Mouse (Mus musculus) lung, adult 18-20 months (tissue): ENCODE results near the gene Arhgef40.
"Not testable (repeated sequence)": the region's sequence is repeated elsewhere in the genome, so short reads cannot be mapped to it uniquely, and the experiment has no call there.

Experiments used
- DNase-seq, 2 experiments: peaks; one replicate each; pipeline ENCODE4 v3.0.0; 2022; ENCODE audit warnings: mixed read lengths in 2 of 2

Gene Arhgef40

DNA sequence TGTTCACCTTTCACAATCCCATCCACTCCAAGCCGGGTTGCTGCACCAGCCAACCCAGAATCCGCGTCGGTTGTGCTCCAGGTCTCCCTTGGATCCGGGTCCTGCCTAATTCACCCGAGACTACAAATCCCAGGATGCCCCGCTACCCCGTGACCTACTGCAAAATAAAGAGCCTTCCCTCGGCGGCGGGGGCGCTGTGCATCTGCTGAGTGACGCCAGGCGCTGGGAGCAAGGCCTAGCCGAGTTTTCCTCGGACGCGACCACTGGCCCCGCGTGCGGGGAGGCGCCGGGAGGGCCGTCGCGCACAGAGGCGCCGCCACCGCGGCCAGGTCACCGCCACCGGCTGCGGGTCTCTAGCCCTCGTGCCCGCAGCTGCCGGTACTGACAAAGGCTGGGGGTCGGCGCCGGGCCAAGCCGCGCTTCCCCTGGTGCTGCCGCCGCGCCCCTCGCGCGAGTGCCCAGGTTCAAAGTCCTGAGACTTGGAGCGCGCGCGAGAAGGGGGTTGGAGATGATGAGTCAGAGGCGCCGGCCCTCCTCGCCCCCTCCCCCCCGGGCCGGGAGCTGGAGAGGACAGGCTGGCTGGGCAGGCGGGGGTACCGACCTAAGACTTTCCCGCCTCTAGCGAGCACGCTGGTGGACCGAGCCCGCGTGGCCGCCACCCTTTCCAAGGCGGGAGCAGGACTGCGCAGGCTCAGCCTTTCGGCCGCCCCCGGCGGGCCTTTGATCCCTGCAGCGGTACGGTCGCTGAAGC is 35.2 kb downstream of the Arhgef40 start:
- peak; percentile 98 for DNase-seq

DNA sequence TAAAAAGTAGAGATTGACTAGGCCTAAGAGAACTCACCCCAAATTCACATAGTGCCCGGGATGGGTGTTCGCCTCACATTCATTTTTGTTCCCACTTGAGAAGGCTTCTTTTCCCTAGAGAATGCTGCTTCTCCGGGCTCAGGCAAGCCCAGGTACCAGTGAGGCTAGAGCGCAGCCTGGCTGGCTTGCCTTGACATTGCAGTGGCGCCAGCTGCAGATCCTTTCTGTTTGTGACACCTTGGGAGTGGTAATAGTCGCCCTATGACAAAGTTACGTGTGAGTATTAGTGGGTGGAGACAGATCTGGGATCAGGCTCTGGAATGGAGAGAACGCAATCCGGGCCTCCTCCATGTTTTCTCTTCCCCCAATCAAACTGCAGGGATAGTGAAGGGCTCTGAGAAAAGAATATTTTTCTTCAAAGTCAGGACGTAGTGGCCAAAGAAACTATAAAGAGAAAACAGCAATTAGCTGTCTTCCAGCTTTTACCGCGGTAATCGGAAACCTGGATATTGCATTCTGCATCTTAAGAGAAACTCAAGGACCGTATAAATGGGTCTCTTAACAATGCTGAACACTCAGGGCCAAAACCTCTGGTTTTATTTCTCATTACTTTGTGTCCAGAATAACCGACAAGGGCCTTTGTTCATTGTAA is 36.1 kb downstream of the Arhgef40 start, which contains the start of gene Zfp219:
Zfp219 (minus strand) TSS at position 248 of the 652 bp plus-strand sequence.
- DNase-seq = peak; percentile 87 to 90

DNA sequence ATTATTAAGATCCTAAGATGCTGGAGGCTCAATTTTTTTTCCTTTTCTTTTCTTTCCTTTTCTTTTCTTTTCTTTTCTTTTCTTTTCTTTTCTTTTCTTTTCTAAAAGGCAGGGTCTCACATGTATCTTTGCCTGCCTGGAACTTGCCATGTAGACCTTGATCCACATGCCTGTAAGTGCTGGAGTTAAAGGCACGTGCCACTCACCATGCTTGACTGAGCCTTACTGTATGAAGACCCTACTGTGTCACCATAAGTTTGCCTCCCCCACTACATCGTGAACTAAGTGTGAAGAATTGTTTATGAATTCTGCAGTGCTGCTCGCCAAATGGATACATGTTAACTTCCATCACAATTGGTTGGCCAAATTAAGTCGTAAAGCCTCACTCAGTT is 36.6 kb downstream of the Arhgef40 start:
- DNase-seq = no peak

DNA sequence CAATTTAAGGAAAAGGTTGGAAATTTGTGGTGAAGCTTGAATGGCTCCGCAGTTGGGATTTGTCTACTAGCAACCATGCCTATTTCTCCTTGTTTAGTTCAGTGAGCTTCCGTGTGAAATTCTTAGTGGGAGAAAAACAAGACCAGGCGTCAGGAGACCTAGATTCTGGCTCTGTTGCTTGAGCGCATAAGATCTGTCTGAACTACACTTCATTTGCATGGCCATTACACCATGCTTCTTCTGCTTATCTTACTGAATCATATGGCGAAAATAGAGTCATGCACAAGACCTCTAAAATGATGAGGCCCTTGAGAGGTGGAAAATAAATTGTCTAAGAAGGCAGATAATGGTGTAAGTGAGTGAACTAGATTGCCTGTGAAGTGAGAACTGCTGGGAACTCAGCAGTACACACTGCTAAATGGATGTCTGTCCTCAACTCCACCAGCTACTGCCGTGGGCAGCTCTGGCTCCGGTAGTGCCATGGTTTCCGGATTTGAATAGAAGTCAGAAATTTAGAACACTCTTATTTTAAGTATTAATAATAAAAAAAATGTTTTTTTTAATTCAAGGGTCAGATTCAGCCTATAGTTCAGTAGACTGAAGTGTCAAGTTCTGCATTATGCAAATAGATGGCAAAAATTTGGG is 37.2 kb downstream of the Arhgef40 start:
- no peak for DNase-seq

DNA sequence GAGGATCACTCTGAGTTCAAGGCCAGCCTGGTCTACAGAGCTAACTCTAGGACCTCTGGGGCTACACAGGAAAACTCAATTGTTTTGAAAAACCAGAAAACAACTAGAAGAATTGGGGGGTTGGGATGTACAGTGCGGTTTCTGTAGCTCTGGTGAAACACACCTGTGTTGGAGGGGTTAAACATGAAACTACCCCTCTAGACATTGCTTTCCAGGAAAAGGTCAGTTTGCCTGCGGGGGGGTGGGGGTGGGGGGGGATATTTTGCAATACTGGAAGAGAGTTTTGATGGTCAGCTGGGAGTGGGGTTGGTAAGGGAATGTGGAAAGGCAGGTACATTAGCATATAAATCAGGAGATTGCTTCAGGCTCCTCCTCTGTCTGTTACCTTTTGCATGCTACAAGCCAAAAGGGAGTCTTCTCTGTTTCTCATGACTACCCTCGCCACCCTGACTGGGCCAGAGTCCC is 37.8 kb downstream of the Arhgef40 start:
- no peak for DNase-seq

DNA sequence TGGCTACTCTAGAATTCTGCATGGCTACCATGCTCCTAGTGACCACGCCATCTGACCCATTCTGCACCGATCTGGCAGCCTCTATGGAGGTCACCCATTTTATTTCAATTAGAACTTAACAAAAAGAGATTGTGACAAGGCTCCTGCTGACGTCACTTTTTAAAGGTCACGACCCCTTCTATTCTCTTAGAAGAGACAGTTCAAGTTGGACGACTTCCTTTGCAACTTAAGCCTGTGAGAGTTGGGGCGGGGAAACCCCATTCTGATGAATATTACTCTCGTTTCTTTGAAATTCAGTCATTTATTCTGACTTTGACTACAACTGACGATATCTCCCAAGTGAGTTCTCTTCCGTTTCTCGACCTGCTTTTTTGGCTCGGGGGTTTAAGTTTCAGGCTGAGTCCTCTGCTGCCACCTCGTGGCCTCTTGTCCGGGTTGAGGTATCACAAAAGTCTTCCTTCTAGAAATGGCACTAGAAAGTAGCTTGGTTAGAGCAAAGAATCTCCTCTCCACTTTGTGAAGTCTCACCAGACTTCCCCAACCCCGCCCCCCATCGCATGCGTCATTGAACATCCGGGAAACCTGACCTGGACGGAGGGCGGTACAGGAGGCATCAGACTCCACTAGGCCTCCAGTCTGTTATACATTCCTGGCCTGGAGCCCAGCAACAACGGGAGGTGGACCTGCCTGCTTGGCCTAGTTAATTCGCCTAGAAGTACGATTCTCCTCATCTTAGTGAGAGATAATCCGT is 38.4 kb downstream of the Arhgef40 start:
- DNase-seq = peak; percentile 88 to 92

DNA sequence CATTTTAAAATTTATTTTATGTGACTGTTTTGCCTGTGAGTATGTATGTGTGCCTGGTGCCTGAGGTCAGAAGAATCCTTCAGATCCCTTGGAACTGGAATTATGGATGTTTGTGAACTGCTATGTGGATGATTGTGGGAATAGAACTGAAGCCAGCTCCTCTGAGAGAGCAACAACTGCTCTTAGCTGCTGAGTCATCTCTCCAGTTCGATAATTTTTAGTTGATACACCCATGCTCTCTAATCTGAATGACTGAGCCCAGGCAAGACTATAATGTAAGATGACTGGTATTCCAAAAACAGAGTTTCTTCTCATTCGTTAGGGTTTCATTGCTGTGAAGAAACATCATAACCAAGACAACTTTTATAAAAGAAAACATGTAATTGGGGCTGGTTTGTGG is 39.6 kb downstream of the Arhgef40 start:
- no peak for DNase-seq

DNA sequence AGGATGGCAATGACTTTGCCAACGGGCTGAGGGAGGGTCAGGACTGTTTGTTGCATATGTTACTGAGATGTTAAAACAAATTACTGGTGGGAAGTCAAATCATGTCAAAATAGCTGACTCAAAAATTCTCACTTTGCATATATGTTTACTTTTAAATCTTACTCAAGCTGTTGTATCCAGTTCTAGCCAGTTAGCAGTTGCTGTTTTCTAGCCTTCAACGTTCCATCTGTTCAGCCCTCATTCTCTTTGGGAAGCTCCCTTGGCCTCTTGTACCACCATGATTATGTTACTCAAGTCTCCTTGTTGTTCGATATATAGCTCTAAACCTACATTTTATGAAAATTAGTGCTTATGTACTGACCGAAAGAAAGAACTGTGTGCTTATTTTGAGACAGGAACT is 41.8 kb downstream of the Arhgef40 start:
- no peak for DNase-seq

DNA sequence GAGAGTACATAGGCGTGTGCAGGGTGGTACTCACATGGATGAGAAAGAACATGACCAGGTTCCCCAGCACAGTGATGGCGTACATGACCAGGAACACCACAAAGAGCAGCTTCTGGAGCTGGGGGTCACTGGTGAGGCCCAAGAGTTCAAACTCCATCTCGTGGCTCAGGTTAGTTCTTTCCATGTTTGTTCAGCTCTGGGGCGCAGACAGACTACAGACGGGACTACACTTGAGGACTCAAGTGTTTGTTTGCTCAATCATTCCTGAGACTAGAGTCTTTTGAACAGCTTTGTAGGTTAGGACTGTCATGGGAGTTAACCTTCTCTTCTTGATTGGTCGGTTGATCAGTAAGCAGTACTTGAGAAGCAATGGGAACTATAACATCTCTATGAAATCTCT is 51.4 kb downstream of the Arhgef40 start:
- DNase-seq = no peak

DNA sequence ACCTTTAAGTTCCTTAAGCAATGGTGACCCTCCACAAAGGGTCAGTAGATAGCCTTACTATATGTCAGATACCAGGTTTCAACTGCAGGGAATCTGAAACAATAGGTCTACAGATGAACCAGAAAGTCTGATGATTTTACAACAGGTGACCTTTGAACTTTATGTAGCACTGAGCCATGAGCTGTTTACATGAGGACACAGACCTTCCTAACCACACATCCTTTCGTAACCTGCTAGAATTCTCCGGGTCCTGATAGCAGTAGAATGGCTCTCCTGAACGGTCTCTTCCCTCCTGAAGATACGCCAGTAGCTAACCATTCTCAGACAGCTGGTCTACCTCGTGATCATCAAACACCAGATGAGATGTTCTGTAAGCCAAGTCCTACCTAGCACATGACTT is 54.8 kb downstream of the Arhgef40 start:
- no peak for DNase-seq

DNA sequence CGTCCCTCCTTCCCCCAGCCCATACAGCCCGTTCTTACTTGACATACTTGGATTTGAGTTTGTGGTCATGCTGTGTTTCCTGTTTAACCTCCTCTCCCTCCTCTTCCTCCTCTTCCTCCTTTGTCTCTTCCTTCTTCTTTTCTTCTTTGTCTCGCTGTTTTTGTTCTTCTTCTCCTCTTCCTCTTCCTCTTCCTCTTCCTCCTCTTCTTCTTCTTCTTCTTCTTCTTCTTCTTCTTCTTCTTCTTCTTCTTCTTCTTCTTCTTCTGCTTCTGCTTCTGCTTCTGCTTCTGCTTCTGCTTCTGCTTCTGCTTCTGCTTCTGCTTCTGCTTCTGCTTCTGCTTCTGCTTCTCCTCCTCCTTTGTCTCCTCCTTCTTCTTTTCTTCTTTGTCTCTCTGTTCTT is 57.8 kb downstream of the Arhgef40 start, which contains the start of gene Olfr221:
Olfr221 (minus strand) TSS at position 101 of the 400 bp plus-strand sequence.
- not testable (repeated sequence) for DNase-seq

DNA sequence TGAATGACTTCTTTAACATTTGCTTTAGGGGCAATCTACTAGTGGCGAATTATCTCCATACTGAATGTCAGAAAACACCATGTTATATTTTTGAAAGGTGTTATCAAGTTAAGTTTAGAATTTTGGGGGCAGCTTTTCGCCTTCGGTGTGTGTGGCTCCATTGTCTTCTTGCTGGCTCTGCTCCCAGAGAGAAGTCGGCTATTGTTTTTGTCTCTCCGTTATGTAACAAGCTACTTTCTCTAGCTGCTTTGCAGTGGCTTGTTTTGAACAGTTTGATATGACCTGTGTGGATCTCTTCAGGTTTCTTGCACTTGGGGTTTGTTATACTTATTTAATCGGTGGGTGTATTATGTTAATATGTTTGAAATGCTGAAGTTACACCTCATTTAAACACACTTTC is 58.9 kb downstream of the Arhgef40 start:
- DNase-seq = no peak

DNA sequence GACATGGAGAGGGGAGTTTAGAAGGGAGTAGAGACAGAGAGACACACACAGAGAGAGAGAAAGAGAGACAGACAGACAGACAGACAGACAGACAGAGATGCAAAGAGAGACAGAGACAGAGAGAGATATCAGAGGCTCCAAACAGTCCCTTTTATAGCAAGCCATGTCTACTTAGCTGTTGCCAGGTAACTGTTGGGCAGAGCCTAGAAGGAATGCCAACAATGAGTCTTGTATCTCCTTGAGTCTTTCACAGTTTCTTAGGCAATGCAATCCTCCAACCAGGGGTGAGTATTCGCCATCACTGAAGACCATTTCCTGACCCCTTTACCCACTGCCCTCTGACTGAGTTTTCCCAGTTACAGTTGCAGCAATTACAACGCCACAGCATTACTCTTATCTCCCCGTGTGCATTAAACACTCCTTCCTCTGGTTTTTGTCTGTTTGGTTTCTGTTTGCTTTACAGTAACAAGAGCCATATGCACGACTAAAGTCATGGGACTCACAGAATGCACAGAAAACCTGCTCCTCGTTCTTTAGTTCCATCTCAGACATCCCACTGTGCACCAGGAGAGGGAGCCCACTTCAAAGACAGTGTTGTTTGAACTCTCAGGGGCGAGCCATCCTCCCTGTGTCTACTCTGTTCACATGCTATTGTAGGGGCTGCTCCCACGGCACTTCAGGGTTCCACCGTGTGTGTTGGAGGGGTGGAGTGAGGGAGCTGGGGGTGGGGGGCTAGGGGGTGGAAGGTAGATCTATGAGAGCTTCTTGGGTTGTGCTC is 60.6 kb downstream of the Arhgef40 start:
- DNase-seq = peak in 1 of 2 experiments; percentile 21

DNA sequence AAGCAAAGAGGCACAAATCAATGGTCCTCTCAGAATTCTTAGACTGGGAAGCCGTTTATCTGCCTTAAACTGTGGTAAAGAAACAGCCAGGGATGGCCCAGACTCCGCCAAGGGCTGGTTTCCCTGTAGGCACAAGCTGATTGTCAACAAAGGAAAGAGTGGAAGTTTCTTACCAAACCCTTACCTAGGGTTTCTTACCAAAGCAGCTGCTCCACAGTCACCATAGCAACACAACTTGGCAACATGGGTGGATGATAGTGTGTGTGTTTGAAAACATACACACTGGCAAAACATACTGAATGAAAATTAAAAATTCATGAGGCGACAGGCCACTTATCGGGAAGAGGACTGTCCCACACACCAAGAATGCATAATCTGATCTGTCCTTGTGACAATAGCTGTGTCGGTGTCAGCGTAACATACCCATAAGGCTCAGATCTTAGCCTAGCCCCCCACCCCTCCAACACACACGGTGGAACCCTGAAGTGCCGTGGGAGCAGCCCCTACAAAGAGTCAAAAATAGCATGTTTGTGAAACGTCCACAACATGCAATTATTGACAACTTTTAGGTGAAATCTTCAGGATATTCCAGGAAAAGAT is 61.5 kb downstream of the Arhgef40 start:
- DNase-seq = no peak

DNA sequence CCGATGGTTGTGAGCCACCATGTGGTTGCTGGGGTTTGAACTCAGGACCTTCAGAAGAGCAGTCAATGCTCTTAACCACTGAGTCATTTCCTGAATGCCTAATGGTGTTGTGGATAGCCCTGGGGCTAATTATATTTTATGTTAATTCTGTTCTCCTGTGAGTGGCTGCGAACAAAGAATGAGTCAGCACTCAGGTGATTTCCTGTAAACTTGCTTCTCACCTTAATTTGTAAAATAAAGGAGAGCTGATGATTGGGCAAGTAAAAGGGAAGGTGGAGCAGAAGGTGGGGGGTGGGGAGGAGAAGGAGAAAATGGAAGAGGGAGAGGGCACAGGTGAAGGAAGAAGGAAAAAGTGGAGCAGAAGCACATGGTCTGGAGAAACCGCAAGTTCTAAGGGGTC is 68.2 kb downstream of the Arhgef40 start:
- DNase-seq = not testable (repeated sequence)
